Mouse (Mus musculus) liver, adult 2 months (tissue): ENCODE measurements at regions not wholly inside any gene's neighbourhood (a gene's known extent, or its start where the extent isn't known, plus 50 kb on each side); places are given as distances from the start of the nearest gene placed in this dataset.

Experiments used
- CTCF ChIP-seq: fragments of 200-500 bp; IDR thresholded peaks from 2 replicates; pipeline ENCODE4 v1.5.1; 2011; ENCODE audit warnings: low read depth, low read length, control low read depth
- POLR2A ChIP-seq: fragments of 200-500 bp; IDR thresholded peaks from 2 replicates; pipeline ENCODE4 v1.6.1; 2011; ENCODE audit warnings: low read length, control low read depth; ENCODE audit not compliant: insufficient read depth; ENCODE audit errors: extremely low read depth

DNA sequence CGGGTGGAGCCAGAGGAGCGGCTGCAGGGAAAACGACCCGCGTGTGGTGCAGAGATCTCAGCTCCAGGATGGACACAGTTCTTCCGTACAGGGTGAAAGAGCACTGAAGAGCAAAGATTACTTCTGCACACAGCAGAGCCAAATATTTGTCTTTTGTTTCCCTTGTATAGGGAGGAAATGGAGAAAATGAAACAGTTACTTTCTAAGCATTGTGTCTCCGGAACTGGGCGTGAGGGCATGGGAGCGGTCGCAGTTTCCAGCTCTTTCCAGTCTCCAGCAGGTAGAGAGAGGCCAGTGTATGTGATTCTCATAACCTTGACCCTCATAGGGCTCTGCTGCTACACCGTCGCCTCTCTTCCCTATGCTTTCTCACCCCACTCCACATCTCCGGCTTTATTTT lies 105.1 kb upstream of the Gm10295 start:
- TF ChIP-seq CTCF (no peak), POLR2A (no peak)
